Mouse (Mus musculus) heart, embryonic 16.5 days (tissue): ENCODE measurements at regions not wholly inside any gene's neighbourhood (a gene's known extent, or its start where the extent isn't known, plus 50 kb on each side); places are given as distances from the start of the nearest gene placed in this dataset.

Experiments used
- ATAC-seq: fragments of 200-750 bp; cut with Nextera tagmentation; replicated peaks from 2 replicates; pipeline ENCODE4 v1.8.0; 2017; ENCODE audit warnings: moderate number of reproducible peaks; ENCODE audit not compliant: insufficient read depth, low FRiP score; ENCODE audit errors: extremely low read depth
- H3K27ac ChIP-seq: fragments of 300-500 bp; sonication (generic); 2 replicates; pipeline ENCODE4 v1.5.1; 2014; ENCODE audit warnings: mild to moderate bottlenecking, low read length, control low read depth, moderate library complexity
- H3K27me3 ChIP-seq: fragments of 300-500 bp; sonication (generic); 2 replicates; pipeline ENCODE4 v1.6.1; 2014; ENCODE audit warnings: low read length, mixed read lengths; ENCODE audit not compliant: control insufficient read depth, insufficient read depth
- H3K36me3 ChIP-seq: fragments of 300-500 bp; sonication (generic); 2 replicates; pipeline ENCODE4 v1.6.1; 2014; ENCODE audit not compliant: control insufficient read depth, insufficient read depth
- H3K4me1 ChIP-seq: fragments of 300-500 bp; sonication (generic); 2 replicates; pipeline ENCODE4 v1.6.1; 2014; ENCODE audit warnings: low read length, mixed read lengths; ENCODE audit not compliant: control insufficient read depth, insufficient read depth
- H3K4me2 ChIP-seq: fragments of 300-500 bp; sonication (generic); 2 replicates; pipeline ENCODE4 v1.6.1; 2014; ENCODE audit warnings: low read depth, mild to moderate bottlenecking, control low read depth, low read length
- H3K4me3 ChIP-seq: fragments of 300-500 bp; sonication (generic); 2 replicates; pipeline ENCODE4 v1.5.1; 2014; ENCODE audit warnings: mild to moderate bottlenecking, control low read depth, low read length
- H3K9ac ChIP-seq: fragments of 300-500 bp; sonication (generic); 2 replicates; pipeline ENCODE4 v1.6.1; 2014; ENCODE audit warnings: low read length, control low read depth
- H3K9me3 ChIP-seq: fragments of 300-500 bp; sonication (generic); replicated peaks from 2 replicates; pipeline ENCODE4 v1.6.1; 2016; ENCODE audit warnings: low read length; ENCODE audit not compliant: control insufficient read depth
- WGBS: fragments of 180-500 bp; shearing (Covaris S2); extraction: QIAGEN DNeasy Blood & Tissue Kit; methylation state at CpG from one replicate; pipeline ENCODE4 v1.1.7; 2014; 5-methylcytosine and 5-hydroxymethylcytosine counted together

DNA sequence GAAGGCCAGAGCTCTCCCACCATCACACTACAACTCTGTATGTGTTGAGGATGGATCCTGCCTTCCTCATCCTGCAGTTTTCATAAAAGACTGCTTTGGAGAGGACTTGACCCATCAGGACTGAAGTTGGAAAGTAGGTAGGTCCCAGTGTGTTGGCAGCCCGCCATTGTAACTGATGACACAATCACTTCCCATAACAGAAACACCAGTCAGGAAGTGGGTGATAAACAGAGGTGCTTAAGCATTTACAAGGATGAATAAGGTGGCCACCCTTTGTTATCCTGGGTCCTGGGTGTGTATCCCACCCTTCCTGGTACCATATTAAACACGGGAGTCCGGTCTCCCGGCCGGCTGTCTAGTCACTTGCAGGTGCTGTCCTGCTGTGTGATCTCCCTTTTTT, 118.3 kb downstream of the Snx10 start:
- no peaks in the 10 kb centered on the region; the same call in 1 of the 2 replicates for H3K4me1 ChIP-seq
- 50% methylated on average over 5 of the region's 5 CpGs for WGBS
- no peak overlapping the region for H3K27ac ChIP-seq
- H3K27me3 ChIP-seq, result no peaks in the 10 kb centered on the region
- H3K4me2 ChIP-seq, result no peak overlapping the region
- no peak overlapping the region for H3K4me3 ChIP-seq
- no peak overlapping the region for H3K9ac ChIP-seq
- ATAC-seq, result no peak
- no peaks in the 10 kb centered on the region for H3K9me3 ChIP-seq
- H3K36me3 ChIP-seq, result no peaks in the 10 kb centered on the region

- 88% methylated on average over 7 of the region's 7 CpGs for WGBS
- H3K27me3 ChIP-seq, result no peaks in the 10 kb centered on the region
- H3K4me1 ChIP-seq, result no peaks in the 10 kb centered on the region
- no peak overlapping the region for H3K9ac ChIP-seq
- H3K36me3 ChIP-seq, result no peaks in the 10 kb centered on the region; the same call in 1 of the 2 replicates
- H3K9me3 ChIP-seq, result no peaks in the 10 kb centered on the region
- H3K4me3 ChIP-seq, result no peak overlapping the region
- no peak for ATAC-seq
- no peak overlapping the region for H3K4me2 ChIP-seq
- no peak overlapping the region for H3K27ac ChIP-seq
These were observed 125.1 kb downstream of the Snx10 start for GRCm38 (mm10) chr6:51648813-51649212.

GRCm38 (mm10) chr6:51653753-51654152, 130.1 kb downstream of the Snx10 start:
- H3K36me3 ChIP-seq, result no peaks in the 10 kb centered on the region; the same call in 1 of the 2 replicates
- H3K27me3 ChIP-seq, result no peaks in the 10 kb centered on the region
- no peak overlapping the region for H3K27ac ChIP-seq
- no peak for ATAC-seq
- no peaks in the 10 kb centered on the region for H3K9me3 ChIP-seq
- no peak overlapping the region for H3K4me2 ChIP-seq
- no peak overlapping the region for H3K9ac ChIP-seq
- WGBS, result 90% methylated on average over 8 of the region's 8 CpGs
- no peaks in the 10 kb centered on the region for H3K4me1 ChIP-seq
- no peak overlapping the region for H3K4me3 ChIP-seq

GRCm38 (mm10) chr6:51654991-51655390, 131.3 kb downstream of the Snx10 start:
- no peak overlapping the region for H3K27ac ChIP-seq
- no peak overlapping the region for H3K9ac ChIP-seq
- H3K4me1 ChIP-seq, result no peaks in the 10 kb centered on the region
- H3K4me3 ChIP-seq, result no peak overlapping the region
- H3K27me3 ChIP-seq, result no peaks in the 10 kb centered on the region
- no peaks in the 10 kb centered on the region; the same call in 1 of the 2 replicates for H3K36me3 ChIP-seq
- WGBS, result 90% methylated on average over 4 of the region's 4 CpGs
- no peak overlapping the region for H3K4me2 ChIP-seq
- no peaks in the 10 kb centered on the region for H3K9me3 ChIP-seq
- ATAC-seq, result no peak

GRCm38 (mm10) chr6:51656078-51656477, 132.4 kb downstream of the Snx10 start:
- no peak overlapping the region for H3K4me3 ChIP-seq
- no peaks in the 10 kb centered on the region for H3K4me1 ChIP-seq
- H3K27me3 ChIP-seq, result no peaks in the 10 kb centered on the region
- H3K36me3 ChIP-seq, result no peaks in the 10 kb centered on the region; the same call in 1 of the 2 replicates
- H3K9ac ChIP-seq, result no peak overlapping the region
- H3K4me2 ChIP-seq, result no peak overlapping the region
- 88% methylated on average over 7 of the region's 7 CpGs for WGBS
- ATAC-seq, result no peak
- H3K9me3 ChIP-seq, result no peaks in the 10 kb centered on the region
- H3K27ac ChIP-seq, result no peak overlapping the region

- no peak for ATAC-seq
- no peaks in the 10 kb centered on the region for H3K4me1 ChIP-seq
- H3K4me2 ChIP-seq, result no peak overlapping the region
- no peak overlapping the region for H3K9ac ChIP-seq
- H3K27ac ChIP-seq, result no peak overlapping the region
- no peaks in the 10 kb centered on the region for H3K27me3 ChIP-seq
- WGBS, result 66% methylated on average over 12 of the region's 12 CpGs
- H3K4me3 ChIP-seq, result no peak overlapping the region
- H3K9me3 ChIP-seq, result no peaks in the 10 kb centered on the region
- no peaks in the 10 kb centered on the region; the same call in 1 of the 2 replicates for H3K36me3 ChIP-seq
These were observed 133.4 kb downstream of the Snx10 start for GRCm38 (mm10) chr6:51656883-51657640.

GRCm38 (mm10) chr6:51658360-51658759, 134.7 kb downstream of the Snx10 start:
- no peak overlapping the region for H3K9ac ChIP-seq
- ATAC-seq, result no peak
- no peaks in the 10 kb centered on the region for H3K36me3 ChIP-seq
- peaks cover 2% of the 10 kb centered on the region; the same call in 1 of the 2 replicates for H3K9me3 ChIP-seq
- no peak overlapping the region for H3K4me2 ChIP-seq
- H3K4me3 ChIP-seq, result no peak overlapping the region
- no peak overlapping the region for H3K27ac ChIP-seq
- H3K27me3 ChIP-seq, result no peaks in the 10 kb centered on the region
- no peaks in the 10 kb centered on the region for H3K4me1 ChIP-seq
- 55% methylated on average over 8 of the region's 8 CpGs for WGBS

GRCm38 (mm10) chr6:51663178-51663577, 139.5 kb downstream of the Snx10 start:
- Histone ChIP-seq H3K27me3 (no peaks in the 10 kb centered on the region), H3K36me3 (peaks cover 3% of the 10 kb centered on the region; the same call in 1 of the 2 replicates), H3K27ac (no peak overlapping the region), H3K9me3 (peaks cover 12% of the 10 kb centered on the region), H3K4me2 (no peak overlapping the region), H3K4me3 (no peak overlapping the region), H3K4me1 (no peaks in the 10 kb centered on the region), H3K9ac (no peak overlapping the region)
- no peak for ATAC-seq
- WGBS, result 72% methylated on average over 3 of the region's 3 CpGs

- no peaks in the 10 kb centered on the region for H3K4me1 ChIP-seq
- H3K36me3 ChIP-seq, result peaks cover 3% of the 10 kb centered on the region; the same call in 1 of the 2 replicates
- no peak for ATAC-seq
- no peak overlapping the region for H3K4me2 ChIP-seq
- 92% methylated on average over 5 of the region's 5 CpGs for WGBS
- H3K9me3 ChIP-seq, result peaks cover 12% of the 10 kb centered on the region
- no peak overlapping the region for H3K4me3 ChIP-seq
- no peak overlapping the region for H3K9ac ChIP-seq
- no peak overlapping the region for H3K27ac ChIP-seq
- H3K27me3 ChIP-seq, result no peaks in the 10 kb centered on the region
These were observed 140.3 kb downstream of the Snx10 start for GRCm38 (mm10) chr6:51664049-51664448.
